ENCODE assay signal across 31 mouse cellular contexts in genomic region chr1:178722793-178723192, GRCm38 (mm10).
A peak's percentile ranks its signal among the peaks of the same experiment; 100 is the strongest.
DNase-seq lines count a peak whose midpoint lies in the region; ATAC-seq and TF ChIP-seq lines count a peak whose summit lies in the region.
"Had no signal": no experiment of that assay in that cellular context is flagged by ENCODE, and none has a peak within 500 bp of the region (broad histone marks: within the 10 kb centered on the region; RNA-seq: fewer than 3 reads in every experiment).

No protein-coding gene starts in this region.

- WGBS in heart, embryonic 13.5 days = 64% methylated on average over 4 of the region's 4 CpGs
- 40% methylated on average over 4 of the region's 4 CpGs for WGBS in lung, embryonic 14.5 days

- peaks cover 5% of the 10 kb centered on the region for H3K9me3 ChIP-seq in heart, embryonic 13.5 days
- H3K9me3 ChIP-seq in lung, embryonic 14.5 days (ENCODE audit: low read depth, low read length) = 0 out of 2 replicates have a peak, but pooled peaks cover 4% of the 10 kb centered on the region
- H3K9me3 ChIP-seq: embryonic facial prominence, embryonic 13.5 days; forebrain, embryonic 12.5 days; hindbrain, embryonic 15.5 days; midbrain, embryonic 15.5 days; neural tube, embryonic 15.5 days; stomach, embryonic 15.5 days had no signal

- no peak overlapping the region for H3K4me2 ChIP-seq in heart, embryonic 13.5 days
- no peak overlapping the region for H3K4me2 ChIP-seq in lung, embryonic 14.5 days
- H3K4me2 ChIP-seq: embryonic facial prominence, embryonic 13.5 days; forebrain, embryonic 12.5 days; hindbrain, embryonic 15.5 days; limb, embryonic 13.5 days; liver, embryonic 11.5 days; midbrain, embryonic 15.5 days; neural tube, embryonic 15.5 days; stomach, embryonic 15.5 days had no signal

- H3K4me3 ChIP-seq in heart, embryonic 13.5 days = no peak overlapping the region
- no peak overlapping the region for H3K4me3 ChIP-seq in lung, embryonic 14.5 days (ENCODE audit: low read depth, low read length)
- H3K4me3 ChIP-seq in gastrocnemius, adult 2 months = no peak overlapping the region
- H3K4me3 ChIP-seq: embryonic facial prominence, embryonic 13.5 days; erythroblast, embryonic 14.5 days; forebrain, embryonic 12.5 days; hindbrain, embryonic 10.5 days; hindbrain, embryonic 15.5 days; left cerebral cortex, adult 2 months; limb, embryonic 13.5 days; midbrain, embryonic 10.5 days; midbrain, embryonic 15.5 days; neural tube, embryonic 15.5 days; stomach, embryonic 15.5 days had no signal

- DNase-seq in heart, adult 18-20 months = no peak
- peak; percentile 76 for DNase-seq in lung, embryonic 14.5 days
- no peak for DNase-seq in lung, postnatal 36 days
- DNase-seq in 3T3-L1 (ENCODE audit: low read depth, low spot score) = peak; percentile 32
- DNase-seq in adipocyte (ENCODE audit: low spot score) = peak; percentile 15
- no peak for DNase-seq in gastrocnemius, adult 2 months
- DNase-seq in embryo, embryonic 9.5 days (ENCODE audit: extremely low spot score) = no peak
- DNase-seq: adrenal gland, postnatal 14 days; B cell, adult 2 months; cerebellum, adult 8-10 months; embryo, embryonic 11 days; forebrain, postnatal 0 days; gastrocnemius, postnatal 14 days; heart, postnatal 10 days; kidney, adult 11 months; kidney, postnatal 14 days; right cerebral cortex, postnatal 25 days had no signal

- no peak for TF ChIP-seq CTCF in lung, embryonic 14.5 days (IDR thresholded peaks at IDR 0.05; ENCODE audit: low read depth)
- TF ChIP-seq CTCF in gastrocnemius, adult 2 months (IDR thresholded peaks at IDR 0.05) = no peak

- H3K27me3 ChIP-seq in heart, embryonic 13.5 days (replicated peaks) = no peaks in the 10 kb centered on the region
- H3K27me3 ChIP-seq in lung, embryonic 14.5 days (ENCODE audit: insufficient read depth, low read length) = peaks cover 7% of the 10 kb centered on the region; the same call in 1 of the 2 replicates
- H3K27me3 ChIP-seq: embryonic facial prominence, embryonic 13.5 days; forebrain, embryonic 12.5 days; hindbrain, embryonic 15.5 days; midbrain, embryonic 15.5 days; neural tube, embryonic 15.5 days; stomach, embryonic 15.5 days had no signal

- intact Hi-C loops in gastrocnemius, adult 2 months (cut with DNase I) = no loop called here

- peaks cover 17% of the 10 kb centered on the region for H3K36me3 ChIP-seq in heart, embryonic 13.5 days
- H3K36me3 ChIP-seq in lung, embryonic 14.5 days (ENCODE audit: insufficient read depth) = no peaks in the 10 kb centered on the region
- H3K36me3 ChIP-seq: forebrain, embryonic 12.5 days; hindbrain, embryonic 10.5 days; hindbrain, embryonic 15.5 days; midbrain, embryonic 10.5 days; midbrain, embryonic 15.5 days; neural tube, embryonic 15.5 days; stomach, embryonic 15.5 days had no signal

- no peak overlapping the region for H3K9ac ChIP-seq in heart, embryonic 13.5 days
- no peak overlapping the region for H3K9ac ChIP-seq in lung, embryonic 14.5 days
- H3K9ac ChIP-seq: embryonic facial prominence, embryonic 13.5 days; forebrain, embryonic 12.5 days; forebrain, postnatal 0 days; hindbrain, embryonic 15.5 days; limb, embryonic 13.5 days; midbrain, embryonic 15.5 days; neural tube, embryonic 15.5 days; stomach, embryonic 15.5 days had no signal

- peak overlapping the region; percentile 40; the same call in 1 of the 2 replicates for H3K27ac ChIP-seq in heart, embryonic 13.5 days (replicated peaks)
- no peak overlapping the region for H3K27ac ChIP-seq in lung, embryonic 14.5 days (ENCODE audit: low read depth)
- no peak overlapping the region for H3K27ac ChIP-seq in gastrocnemius, adult 2 months
- H3K27ac ChIP-seq: embryonic facial prominence, embryonic 13.5 days; forebrain, embryonic 12.5 days; hindbrain, embryonic 10.5 days; hindbrain, embryonic 15.5 days; left cerebral cortex, adult 2 months; limb, embryonic 13.5 days; midbrain, embryonic 10.5 days; midbrain, embryonic 15.5 days; neural tube, embryonic 15.5 days; stomach, embryonic 15.5 days had no signal

- no peak for ATAC-seq in heart, embryonic 13.5 days (ENCODE audit: extremely low read depth, insufficient number of reproducible peaks, low FRiP score, low TSS enrichment)
- ATAC-seq in lung, embryonic 14.5 days (ENCODE audit: insufficient read depth) = peak; percentile 68; the same call in 1 of the 2 replicates
- ATAC-seq: forebrain, postnatal 0 days; inflammation-experienced regulatory T-cells, adult 6 months; midbrain, embryonic 15.5 days had no signal

- H3K4me1 ChIP-seq in heart, embryonic 13.5 days = peaks cover 38% of the 10 kb centered on the region
- no peaks in the 10 kb centered on the region for H3K4me1 ChIP-seq in lung, embryonic 14.5 days (ENCODE audit: insufficient read depth)
- H3K4me1 ChIP-seq: forebrain, embryonic 12.5 days; hindbrain, embryonic 10.5 days; midbrain, embryonic 15.5 days; stomach, embryonic 15.5 days had no signal

Comparison
In these comparisons a context has a peak if more than half of its experiments do, and no peak if none do; other contexts are left out.
1. DNase-seq: peak in lung, embryonic 14.5 days (single experiment), 3T3-L1 (single experiment) and adipocyte (single experiment); none in heart, adult 18-20 months (0 of 2), lung, postnatal 36 days (single experiment), gastrocnemius, adult 2 months (single experiment) and embryo, embryonic 9.5 days (single experiment).